Mouse (Mus musculus) hindbrain, embryonic 14.5 days (tissue): Measurements from ENCODE around the gene Isca2. TPM values are rescaled to one million over a fixed set of nuclear protein-coding genes. Genes with fewer than 3 reads are reported as not detected.

Source experiments
- ATAC-seq: fragments of 200-750 bp; cut with Nextera tagmentation; 2 replicates; pipeline ENCODE4 v1.8.0; 2017; ENCODE audit warnings: moderate number of reproducible peaks, mild to moderate bottlenecking, moderate TSS enrichment, moderate library complexity; ENCODE audit not compliant: low FRiP score
- DNase-seq: peaks from one replicate; pipeline ENCODE4 v3.0.0-alpha.2; 2015; ENCODE audit warnings: low spot score
- H3K27ac ChIP-seq: fragments of 300-500 bp; sonication (generic); 2 replicates; pipeline ENCODE4 v1.5.1; 2014; ENCODE audit warnings: mild to moderate bottlenecking, moderate library complexity
- H3K27me3 ChIP-seq: fragments of 300-500 bp; sonication (generic); 2 replicates; pipeline ENCODE4 v1.6.1; 2014; ENCODE audit warnings: mild to moderate bottlenecking, low read length, mixed read lengths; ENCODE audit not compliant: control insufficient read depth, insufficient read depth
- H3K36me3 ChIP-seq: fragments of 300-500 bp; sonication (generic); replicated peaks from 2 replicates; pipeline ENCODE4 v1.6.1; 2014; ENCODE audit not compliant: control insufficient read depth, insufficient read depth
- H3K4me1 ChIP-seq: fragments of 300-500 bp; sonication (generic); replicated peaks from 2 replicates; pipeline ENCODE4 v1.6.1; 2014; ENCODE audit warnings: antibody characterized with exemption, low read length, mixed read lengths; ENCODE audit not compliant: control insufficient read depth, insufficient read depth
- H3K4me2 ChIP-seq: fragments of 300-500 bp; sonication (generic); replicated peaks from 2 replicates; pipeline ENCODE4 v1.6.1; 2014; ENCODE audit warnings: mild to moderate bottlenecking, moderate library complexity
- H3K4me3 ChIP-seq: fragments of 300-500 bp; sonication (generic); replicated peaks from 2 replicates; pipeline ENCODE4 v1.5.1; 2014; ENCODE audit warnings: mild to moderate bottlenecking, low read length
- H3K9ac ChIP-seq: fragments of 300-500 bp; sonication (generic); 2 replicates; pipeline ENCODE4 v1.6.1; 2014
- H3K9me3 ChIP-seq: fragments of 300-500 bp; sonication (generic); 2 replicates; pipeline ENCODE4 v1.6.1; 2016; ENCODE audit warnings: low read length; ENCODE audit not compliant: control insufficient read depth
- WGBS: fragments of 180-500 bp; shearing (Covaris S2); extraction: QIAGEN DNeasy Blood & Tissue Kit; methylation state at CpG from one replicate; pipeline ENCODE4 v1.1.7; 2014; 5-methylcytosine and 5-hydroxymethylcytosine counted together
- polyA plus RNA-seq: library from polyadenylated mRNA; unstranded; fragments of >200 nt; fragmentation: Nextera tagmentation; extraction: Ambion mirVana; gene quantifications from 2 replicates; pipeline ENCODE4 v1.2.1, GENCODE M21; 2014

Gene Isca2
- polyA plus RNA-seq, 1 experiment from 2014 or later, result 132 TPM

- 74% methylated on average over 10 of the region's 10 CpGs for WGBS
- Histone ChIP-seq H3K4me2 (no peak overlapping the region), H3K27ac (no peak overlapping the region), H3K9ac (no peak overlapping the region), H3K4me3 (no peak overlapping the region), H3K9me3 (no peaks in the 10 kb centered on the region), H3K4me1 (no peaks in the 10 kb centered on the region), H3K36me3 (no peaks in the 10 kb centered on the region), H3K27me3 (no peaks in the 10 kb centered on the region)
- ATAC-seq (no peak), DNase-seq (no peak)
Observed at GRCm38 (mm10) chr12:84790853-84791252, 17.8 kb downstream of the Isca2 start.

- WGBS, result 87% methylated on average over 4 of the region's 4 CpGs
Observed at GRCm38 (mm10) chr12:84792629-84793028, 19.6 kb downstream of the Isca2 start.

DNA sequence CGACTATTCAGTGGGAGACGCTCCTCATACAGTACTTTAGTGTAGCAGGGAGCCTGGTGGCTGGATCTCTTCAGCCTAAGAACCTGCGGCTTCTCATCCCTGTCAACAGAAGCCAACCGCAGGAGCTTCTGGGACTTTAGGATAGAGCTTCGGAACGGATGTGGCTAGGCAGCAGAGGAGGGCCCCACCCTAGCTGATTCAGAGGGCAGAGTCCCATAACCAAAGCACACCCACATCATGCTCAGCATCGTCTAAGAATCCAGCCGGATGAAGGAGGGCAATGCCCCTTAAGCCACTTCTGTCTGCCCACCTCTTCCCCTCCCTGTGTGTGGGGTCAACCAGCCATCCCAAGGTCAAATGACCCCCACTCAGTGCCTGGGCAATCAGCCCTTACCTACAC, 21.6 kb downstream of the Isca2 start:
- no peaks in the 10 kb centered on the region for H3K4me1 ChIP-seq
- no peak overlapping the region for H3K9ac ChIP-seq
- no peaks in the 10 kb centered on the region for H3K9me3 ChIP-seq
- ATAC-seq (no peak), DNase-seq (no peak)
- no peak overlapping the region for H3K4me3 ChIP-seq
- no peaks in the 10 kb centered on the region for H3K27me3 ChIP-seq
- WGBS, result 91% methylated on average over 8 of the region's 8 CpGs
- no peaks in the 10 kb centered on the region for H3K36me3 ChIP-seq
- no peak overlapping the region for H3K4me2 ChIP-seq
- H3K27ac ChIP-seq, result no peak overlapping the region

More at GRCm38 (mm10) chr12:84792629-84793028, 19.6 kb downstream of the Isca2 start:
- no peaks in the 10 kb centered on the region for H3K4me1 ChIP-seq
- no peaks in the 10 kb centered on the region for H3K27me3 ChIP-seq
- no peak overlapping the region for H3K4me3 ChIP-seq
- no peaks in the 10 kb centered on the region for H3K36me3 ChIP-seq
- H3K9me3 ChIP-seq, result no peaks in the 10 kb centered on the region
- H3K9ac ChIP-seq, result no peak overlapping the region
- H3K4me2 ChIP-seq, result no peak overlapping the region
- ATAC-seq, result no peak
- DNase-seq, result no peak
- H3K27ac ChIP-seq, result no peak overlapping the region

DNA sequence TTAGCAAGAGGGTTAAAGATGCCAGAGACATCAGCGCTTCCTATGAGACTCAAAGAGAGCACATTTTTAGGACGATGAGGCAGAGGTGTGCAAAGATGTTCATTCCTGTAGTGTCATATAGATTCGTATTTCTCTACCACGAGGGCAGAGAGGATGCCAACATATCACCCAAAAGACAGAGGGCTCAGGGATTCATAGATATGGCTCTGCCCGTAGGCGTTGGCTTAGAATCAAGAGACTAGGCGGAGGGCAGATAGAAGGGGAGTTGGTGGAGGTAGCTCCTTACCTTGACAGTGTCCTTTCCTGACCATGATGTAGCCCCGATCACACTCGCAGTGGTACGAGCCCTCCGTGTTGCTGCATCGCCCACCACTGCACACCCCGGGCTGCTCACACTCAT, 26.0 kb downstream of the Isca2 start:
- no peak overlapping the region for H3K9ac ChIP-seq
- 93% methylated on average over 13 of the region's 13 CpGs for WGBS
- no peaks in the 10 kb centered on the region for H3K9me3 ChIP-seq
- no peak for DNase-seq
- H3K4me1 ChIP-seq, result no peaks in the 10 kb centered on the region
- no peak overlapping the region for H3K4me3 ChIP-seq
- no peaks in the 10 kb centered on the region for H3K27me3 ChIP-seq
- H3K27ac ChIP-seq, result no peak overlapping the region
- H3K36me3 ChIP-seq, result no peaks in the 10 kb centered on the region
- no peak for ATAC-seq
- no peak overlapping the region for H3K4me2 ChIP-seq

- Histone ChIP-seq H3K4me3 (no peak overlapping the region), H3K36me3 (no peaks in the 10 kb centered on the region), H3K4me2 (no peak overlapping the region), H3K27ac (no peak overlapping the region), H3K9ac (no peak overlapping the region), H3K27me3 (no peaks in the 10 kb centered on the region), H3K9me3 (no peaks in the 10 kb centered on the region), H3K4me1 (no peaks in the 10 kb centered on the region)
- DNase-seq (no peak), ATAC-seq (no peak)
- WGBS, result 65% methylated on average over 4 of the region's 4 CpGs
Observed at GRCm38 (mm10) chr12:84800419-84800818, 27.4 kb downstream of the Isca2 start.

GRCm38 (mm10) chr12:84801532-84802110, 28.6 kb downstream of the Isca2 start:
- WGBS, result 88% methylated on average over 13 of the region's 13 CpGs
- no peak for ATAC-seq

GRCm38 (mm10) chr12:84802625-84803024, 29.6 kb downstream of the Isca2 start:
- 90% methylated on average over 3 of the region's 3 CpGs for WGBS
- Histone ChIP-seq H3K4me1 (no peaks in the 10 kb centered on the region), H3K27ac (no peak overlapping the region), H3K27me3 (no peaks in the 10 kb centered on the region), H3K4me2 (no peak overlapping the region), H3K9ac (no peak overlapping the region), H3K9me3 (no peaks in the 10 kb centered on the region), H3K4me3 (no peak overlapping the region), H3K36me3 (no peaks in the 10 kb centered on the region)
- no peak for DNase-seq
- no peak for ATAC-seq

More at GRCm38 (mm10) chr12:84801532-84802110, 28.6 kb downstream of the Isca2 start:
- Histone ChIP-seq H3K9me3 (no peaks in the 10 kb centered on the region), H3K27ac (no peak overlapping the region), H3K9ac (no peak overlapping the region), H3K4me2 (no peak overlapping the region), H3K4me3 (no peak overlapping the region), H3K27me3 (no peaks in the 10 kb centered on the region), H3K4me1 (no peaks in the 10 kb centered on the region), H3K36me3 (no peaks in the 10 kb centered on the region)
- no peak for DNase-seq

GRCm38 (mm10) chr12:84805228-84805842, 32.3 kb downstream of the Isca2 start:
- H3K36me3 ChIP-seq, result no peaks in the 10 kb centered on the region
- no peaks in the 10 kb centered on the region for H3K27me3 ChIP-seq
- H3K27ac ChIP-seq, result no peak overlapping the region
- no peak for DNase-seq
- no peaks in the 10 kb centered on the region for H3K4me1 ChIP-seq
- WGBS, result 73% methylated on average over 9 of the region's 9 CpGs
- H3K9ac ChIP-seq, result no peak overlapping the region
- no peak overlapping the region for H3K4me2 ChIP-seq
- H3K9me3 ChIP-seq, result no peaks in the 10 kb centered on the region
- ATAC-seq, result no peak
- no peak overlapping the region for H3K4me3 ChIP-seq

GRCm38 (mm10) chr12:84806010-84806409, 33.0 kb downstream of the Isca2 start:
- Histone ChIP-seq H3K4me3 (no peak overlapping the region), H3K36me3 (no peaks in the 10 kb centered on the region), H3K9ac (no peak overlapping the region), H3K27ac (no peak overlapping the region), H3K4me1 (no peaks in the 10 kb centered on the region), H3K4me2 (no peak overlapping the region), H3K27me3 (no peaks in the 10 kb centered on the region), H3K9me3 (no peaks in the 10 kb centered on the region)
- ATAC-seq, result no peak
- 93% methylated on average over 1 of the region's 1 CpGs for WGBS
- no peak for DNase-seq
